Mouse (Mus musculus): ENCODE data around the gene Fam19a5. TPM values are rescaled to one million over a fixed set of nuclear protein-coding genes. Genes with fewer than 3 reads are reported as not detected.

Fam19a5 gene
- total RNA-seq, 4 experiments from 2014 or later = 2.4 to 4.3 (median 3.1) TPM

DNA sequence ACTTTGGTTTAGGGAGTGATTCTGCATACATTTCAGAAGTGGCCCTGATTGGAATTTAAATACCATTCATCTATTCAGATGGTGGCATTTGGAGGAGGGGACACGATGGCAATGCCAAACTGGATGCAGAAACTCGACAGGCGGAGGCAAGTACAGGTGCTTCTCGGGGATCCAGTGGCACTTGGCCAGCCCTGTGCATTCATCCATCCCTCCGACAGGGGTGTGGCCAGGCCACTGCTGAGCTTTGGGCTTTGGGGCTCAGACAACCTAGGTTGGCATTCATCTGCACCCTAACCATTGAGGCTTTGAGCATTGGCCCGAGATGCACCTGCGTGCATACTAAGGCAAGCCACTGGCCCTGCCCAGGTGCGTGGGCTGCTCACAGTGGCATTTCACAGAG, 52.6 kb downstream of the Fam19a5 start:
- no peak for DNase-seq (ENCODE audit: low spot score in 2 of 2)

DNA sequence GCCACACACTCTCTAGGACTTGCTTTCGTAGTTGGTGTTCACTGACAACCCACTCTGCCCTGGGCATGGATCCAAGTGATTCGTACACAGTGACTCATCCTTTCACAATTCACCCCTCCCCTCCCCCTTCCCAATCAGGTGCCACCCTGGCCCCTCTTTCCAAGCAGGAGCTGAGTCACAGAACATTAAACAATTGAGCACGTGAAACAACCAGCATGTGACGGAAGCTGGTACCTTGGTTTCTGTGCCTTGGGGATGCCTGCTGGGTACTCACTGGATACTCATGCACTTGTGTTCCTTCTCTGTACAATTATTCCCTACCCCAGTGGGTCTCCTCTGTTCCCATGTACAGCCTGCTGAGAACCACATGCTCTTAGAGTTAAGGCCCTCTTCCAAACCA, 53.0 kb downstream of the Fam19a5 start:
- no peak for DNase-seq (ENCODE audit: low spot score in 2 of 2)

DNA sequence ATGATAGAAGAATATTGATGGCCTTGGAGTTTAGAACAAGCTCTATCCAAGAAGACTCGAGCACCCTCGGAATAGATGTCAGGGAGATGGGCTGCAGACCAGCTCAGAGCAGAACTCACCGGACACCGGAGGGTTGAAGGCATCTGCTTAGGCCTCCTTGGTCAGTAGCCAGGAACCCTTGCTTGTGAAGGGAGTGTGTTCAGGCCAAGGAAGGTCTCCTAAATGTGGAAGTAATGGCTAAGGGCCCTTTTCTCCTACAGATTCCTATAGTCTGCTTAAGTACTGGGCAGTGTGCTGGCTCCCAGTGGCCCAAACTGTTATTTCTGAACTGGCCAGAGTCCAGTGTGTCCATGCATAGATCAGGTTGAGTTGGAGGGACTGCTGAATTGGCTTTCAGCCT, 53.7 kb downstream of the Fam19a5 start:
- DNase-seq (ENCODE audit: low spot score in 2 of 2) = no peak

DNA sequence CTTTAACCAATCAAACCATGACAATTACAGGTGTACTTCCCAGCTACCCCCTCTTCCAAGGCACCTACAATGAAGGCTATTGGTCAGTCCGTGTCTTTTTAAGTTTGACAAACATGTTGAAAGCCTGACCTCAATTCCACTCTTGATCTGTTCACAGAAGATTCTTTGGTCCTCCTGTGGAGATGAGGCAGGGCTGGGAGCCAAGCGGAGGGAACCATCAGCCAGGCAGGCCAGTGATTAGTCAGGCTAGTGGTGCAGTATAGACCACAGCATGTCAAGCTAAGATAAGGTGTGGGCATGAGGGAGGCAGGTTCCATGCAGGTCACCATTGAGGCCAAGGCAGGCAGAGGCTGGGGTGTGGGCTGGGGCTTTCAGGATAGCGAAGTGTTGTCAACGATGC, 54.5 kb downstream of the Fam19a5 start:
- DNase-seq (ENCODE audit: low spot score in 2 of 2) = no peak

DNA sequence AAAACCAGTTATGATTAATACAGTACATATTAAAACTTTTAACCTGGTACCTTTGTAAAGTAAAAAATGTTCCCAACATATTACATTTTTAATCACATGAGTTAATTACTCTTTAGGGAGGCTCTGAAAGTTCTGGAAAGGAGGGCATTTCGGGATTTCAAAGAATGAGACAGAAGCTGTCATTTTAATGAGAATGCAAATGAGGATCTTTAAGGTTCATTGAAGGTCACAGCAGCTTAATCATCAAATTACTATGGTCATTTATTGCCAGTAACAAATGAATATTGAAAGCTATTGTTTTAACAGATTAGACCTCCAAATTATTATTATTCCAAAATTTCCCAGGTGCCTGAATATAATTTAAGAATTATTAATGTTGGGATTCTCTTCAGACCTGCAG, 59.2 kb downstream of the Fam19a5 start:
- no peak for DNase-seq (ENCODE audit: low spot score in 2 of 2)

DNA sequence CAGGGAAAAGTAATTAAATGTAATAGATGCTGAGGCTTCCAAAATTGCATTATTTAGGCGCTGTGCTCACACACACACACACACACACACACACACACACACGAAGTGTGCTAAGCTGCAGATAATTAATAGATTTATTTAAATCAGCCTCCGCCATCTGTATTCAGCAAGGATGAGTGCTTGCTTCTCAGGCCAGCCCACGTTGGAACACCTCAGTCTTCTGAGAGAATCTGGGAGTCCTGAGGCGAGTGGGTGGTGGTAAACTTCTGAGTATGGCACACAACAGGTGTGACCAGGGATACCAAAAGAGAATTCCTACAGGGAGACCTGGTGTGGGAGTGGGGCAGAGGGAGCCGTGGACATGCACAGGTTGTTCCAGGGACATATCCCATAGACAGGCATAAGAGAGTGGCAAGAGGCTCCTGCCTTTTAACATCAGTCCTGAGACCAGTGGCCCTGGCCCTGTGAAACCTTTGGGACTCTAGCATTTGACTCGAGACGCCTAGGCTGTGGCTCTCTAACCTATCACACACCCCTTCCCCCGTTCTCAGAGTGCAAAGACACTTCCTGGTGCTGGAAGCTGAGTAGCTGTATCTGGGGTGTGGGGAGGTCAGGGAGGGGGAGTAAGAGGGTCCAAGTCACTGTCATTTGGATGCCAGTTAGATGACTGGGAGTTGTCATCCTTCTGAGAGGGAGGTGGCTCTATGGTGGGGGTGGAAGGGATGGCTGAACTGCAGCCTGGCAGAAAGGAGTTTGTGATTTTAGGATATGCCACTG, 61.6 kb downstream of the Fam19a5 start:
- no peak for DNase-seq (ENCODE audit: low spot score in 2 of 2)

DNA sequence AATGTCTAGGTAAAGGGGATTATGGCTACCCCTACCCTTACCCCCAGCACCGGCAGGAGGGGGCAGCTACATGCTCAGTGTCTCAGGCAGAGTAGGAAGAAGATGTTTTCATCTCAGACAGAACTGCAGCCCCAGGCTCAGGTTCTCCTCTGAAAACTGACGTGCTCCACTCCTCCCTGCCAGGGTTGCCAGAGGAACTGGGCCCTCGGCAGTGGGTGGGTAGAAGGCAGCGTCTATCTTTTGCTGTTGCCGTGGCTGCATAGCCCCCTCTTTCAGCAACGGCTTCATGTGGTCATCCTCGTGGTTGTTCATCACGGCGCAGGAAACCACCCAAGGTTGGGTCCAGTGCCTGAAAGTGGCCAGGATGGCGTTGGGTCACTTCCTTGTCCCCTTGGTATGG, 62.6 kb downstream of the Fam19a5 start:
- DNase-seq (ENCODE audit: low spot score in 2 of 2) = no peak

DNA sequence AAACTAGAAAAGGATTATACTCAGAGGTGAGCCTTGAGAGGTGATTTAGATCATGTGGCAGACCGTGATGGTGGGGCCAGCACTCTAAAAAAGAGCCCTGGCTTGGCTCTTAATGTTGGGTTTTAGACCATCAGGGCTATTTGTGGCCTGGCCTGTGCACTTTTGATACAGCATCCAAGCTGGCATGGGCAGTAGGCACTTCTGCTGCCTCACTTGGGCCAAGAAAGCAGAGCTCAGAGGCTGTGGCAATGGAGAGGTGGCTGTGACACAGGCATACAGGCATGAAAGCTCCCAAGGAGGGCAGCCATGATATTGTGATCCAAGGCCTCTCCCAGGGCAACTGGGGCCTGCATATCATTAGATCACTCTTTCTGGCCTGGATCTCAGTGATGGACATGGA, 65.1 kb downstream of the Fam19a5 start:
- no peak for DNase-seq (ENCODE audit: low spot score in 2 of 2)

DNA sequence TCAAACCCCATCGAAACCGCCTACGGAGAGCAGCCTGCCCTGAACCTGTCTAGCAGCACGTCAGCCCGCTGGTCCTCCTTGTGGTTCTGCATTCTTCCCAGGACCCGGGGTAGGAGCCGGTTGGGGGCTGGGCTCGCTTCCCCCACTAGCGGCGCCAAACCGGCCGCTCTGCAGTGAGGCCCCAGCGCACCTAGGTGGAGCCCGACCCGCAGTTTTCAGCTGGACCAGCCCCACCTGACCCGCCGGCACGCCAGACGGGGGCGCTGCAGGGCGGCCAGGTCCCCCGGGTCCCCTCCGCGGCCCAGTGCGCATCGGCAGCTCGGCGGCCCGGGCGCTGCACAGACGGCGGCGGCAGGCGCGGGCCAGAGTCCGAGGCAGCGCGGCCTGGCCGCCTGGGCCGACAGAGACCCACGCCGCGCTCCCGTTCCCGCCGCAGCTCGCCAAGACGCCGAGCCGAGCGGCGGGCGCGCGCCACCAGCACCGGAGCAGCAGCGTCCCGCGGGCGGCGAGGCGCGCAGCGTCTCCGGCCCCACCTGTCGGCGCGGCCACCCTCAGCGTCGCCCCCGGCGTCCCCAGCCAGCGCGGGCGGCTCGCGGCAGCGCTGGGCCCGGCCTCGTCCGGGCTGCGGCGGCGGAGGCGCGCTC, 80.0 kb downstream of the Fam19a5 start:
- DNase-seq (ENCODE audit: low spot score in 2 of 2) = peak; percentile 66 to 70

DNA sequence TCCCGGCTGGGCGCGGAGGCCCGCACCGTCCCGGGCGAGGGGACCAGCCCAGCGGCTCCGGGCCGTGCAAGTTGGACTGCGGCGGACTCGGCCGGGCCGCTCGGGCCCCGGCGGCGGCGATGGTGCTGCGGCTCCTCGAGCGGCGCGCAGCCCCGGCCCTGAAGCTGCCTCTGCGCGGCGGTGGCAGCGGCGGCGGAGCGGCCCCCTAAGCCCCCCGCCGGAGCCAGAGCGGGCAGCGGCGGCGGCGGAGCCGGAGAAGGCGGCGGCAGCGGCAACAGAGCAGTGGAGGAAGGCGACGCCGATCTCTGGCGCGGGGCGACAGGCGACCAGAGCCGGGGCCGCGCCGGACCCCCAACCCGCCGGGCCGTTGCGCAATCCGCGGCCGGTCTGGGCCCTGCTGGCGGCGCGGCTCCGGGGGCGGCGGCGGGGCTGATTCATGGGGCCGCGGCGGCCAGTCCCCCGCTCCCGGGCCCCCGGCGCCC, 80.6 kb downstream of the Fam19a5 start:
- DNase-seq (ENCODE audit: low spot score in 2 of 2) = no peak

DNA sequence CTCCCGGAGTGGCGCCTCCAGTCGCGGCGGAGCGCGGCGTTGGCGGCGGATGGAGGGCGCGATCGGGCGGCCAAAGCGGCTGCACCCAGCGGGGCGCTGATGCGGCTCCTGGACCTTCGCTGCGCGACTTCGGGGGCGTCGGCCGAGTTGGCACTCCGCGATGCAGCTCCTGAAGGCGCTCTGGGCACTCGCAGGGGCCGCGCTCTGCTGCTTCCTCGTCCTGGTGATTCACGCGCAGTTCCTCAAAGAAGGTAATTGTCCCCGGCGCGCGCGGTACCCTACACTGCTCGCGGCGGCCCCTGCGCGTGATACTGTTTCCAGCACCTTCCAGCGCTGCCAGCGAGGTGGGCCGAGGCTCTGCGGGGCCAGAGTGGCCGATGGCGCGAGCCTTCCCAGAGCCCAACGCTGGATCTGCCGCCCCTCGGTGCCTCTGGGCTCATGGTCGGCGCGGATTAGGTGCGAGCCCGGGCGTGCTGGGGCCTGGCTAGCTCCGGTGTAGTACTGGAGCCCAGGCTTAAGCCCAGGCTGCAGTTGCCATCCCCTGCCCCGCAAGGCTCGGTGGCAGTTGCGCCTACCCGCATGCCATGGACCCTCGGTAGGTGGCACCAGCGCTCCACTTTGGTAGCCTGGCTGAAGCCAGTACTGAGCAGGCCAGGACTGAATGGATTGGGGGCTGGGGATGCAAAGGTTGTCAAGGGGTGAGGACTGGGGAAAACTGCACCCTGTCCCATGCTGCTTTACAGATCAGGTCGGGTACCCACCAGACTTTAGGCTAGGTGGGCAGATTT, 81.3 kb downstream of the Fam19a5 start:
- peak; percentile 53 to 59 for DNase-seq (ENCODE audit: low spot score in 2 of 2)

DNA sequence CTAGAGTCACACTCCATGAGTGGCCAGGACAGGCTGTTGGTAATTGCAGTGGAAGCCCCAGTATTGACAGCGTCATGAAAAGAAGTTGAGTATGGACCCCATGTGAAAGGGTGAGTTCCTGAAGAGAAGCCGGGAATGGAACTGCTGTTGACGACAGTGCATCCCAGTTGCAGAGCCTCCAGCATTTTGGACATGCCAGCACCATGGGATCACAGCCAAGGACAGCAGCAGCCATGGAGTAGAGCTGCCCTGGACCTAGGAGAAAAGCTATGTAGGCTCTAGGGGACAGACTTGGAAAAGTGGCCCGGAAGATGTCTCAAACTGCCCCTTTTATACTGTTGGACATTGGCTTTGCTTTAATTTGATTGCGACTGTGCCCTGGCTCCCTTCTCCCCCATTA, 91.2 kb downstream of the Fam19a5 start:
- no peak for DNase-seq (ENCODE audit: low spot score in 2 of 2)

DNA sequence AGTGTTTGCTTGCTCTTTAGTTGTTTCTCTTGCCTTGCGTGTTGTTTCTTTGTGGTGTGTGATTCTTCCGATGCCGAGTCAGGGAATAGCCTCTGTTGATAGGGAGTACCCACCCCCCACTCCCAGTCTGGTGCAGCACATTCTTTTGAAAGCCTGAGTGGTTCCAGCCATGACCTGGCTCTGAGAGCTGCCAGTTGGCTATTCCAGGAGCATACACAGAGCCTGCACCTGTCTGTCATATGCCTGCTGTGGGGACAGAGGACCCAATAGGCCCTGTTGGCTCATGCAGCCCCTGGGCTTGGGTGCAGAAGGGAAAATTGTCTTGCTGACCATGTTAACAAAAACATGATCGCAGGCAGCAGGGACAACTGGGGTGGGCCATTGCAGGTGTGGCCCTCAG, 92.3 kb downstream of the Fam19a5 start:
- no peak for DNase-seq (ENCODE audit: low spot score in 2 of 2)

DNA sequence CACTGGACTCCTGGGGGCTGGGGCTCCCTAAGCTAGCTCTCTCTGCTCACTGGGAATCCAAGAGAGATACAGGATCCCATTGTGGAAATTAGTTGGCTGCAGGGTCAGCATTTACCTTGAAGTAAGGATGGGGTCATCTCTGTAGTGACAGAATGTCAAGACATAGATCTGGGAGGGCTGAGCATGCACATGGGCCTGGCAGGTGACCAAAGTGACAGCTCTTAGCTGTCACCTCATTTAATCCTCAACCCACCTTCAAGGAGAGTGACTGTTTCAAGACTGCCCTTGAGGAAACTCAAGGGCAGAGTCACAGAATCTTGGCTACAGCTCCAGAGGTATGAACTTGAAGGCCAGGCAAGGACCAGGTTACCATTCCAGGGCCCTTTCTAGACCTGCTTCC, 93.1 kb downstream of the Fam19a5 start:
- no peak for DNase-seq (ENCODE audit: low spot score in 2 of 2)

DNA sequence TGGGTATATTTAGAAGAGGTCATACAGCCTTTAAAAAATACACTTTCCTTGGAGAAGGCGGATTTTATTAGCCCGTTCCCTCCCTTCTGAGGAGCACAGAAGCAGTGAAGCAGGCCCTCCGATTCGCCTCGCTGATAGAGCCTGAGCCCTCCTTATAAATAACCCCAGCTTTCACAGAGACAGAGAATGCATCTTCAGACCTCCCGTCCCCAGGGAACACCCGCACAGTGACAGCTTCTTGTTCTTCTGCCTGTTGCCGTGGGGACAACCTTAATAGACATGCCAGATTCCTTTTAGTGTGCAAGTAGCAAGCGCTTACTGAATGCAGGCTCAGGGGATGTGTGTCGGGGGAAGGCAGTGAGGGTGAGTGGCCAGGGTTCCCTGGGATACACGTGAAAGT, 94.2 kb downstream of the Fam19a5 start:
- DNase-seq (ENCODE audit: low spot score in 2 of 2) = no peak

DNA sequence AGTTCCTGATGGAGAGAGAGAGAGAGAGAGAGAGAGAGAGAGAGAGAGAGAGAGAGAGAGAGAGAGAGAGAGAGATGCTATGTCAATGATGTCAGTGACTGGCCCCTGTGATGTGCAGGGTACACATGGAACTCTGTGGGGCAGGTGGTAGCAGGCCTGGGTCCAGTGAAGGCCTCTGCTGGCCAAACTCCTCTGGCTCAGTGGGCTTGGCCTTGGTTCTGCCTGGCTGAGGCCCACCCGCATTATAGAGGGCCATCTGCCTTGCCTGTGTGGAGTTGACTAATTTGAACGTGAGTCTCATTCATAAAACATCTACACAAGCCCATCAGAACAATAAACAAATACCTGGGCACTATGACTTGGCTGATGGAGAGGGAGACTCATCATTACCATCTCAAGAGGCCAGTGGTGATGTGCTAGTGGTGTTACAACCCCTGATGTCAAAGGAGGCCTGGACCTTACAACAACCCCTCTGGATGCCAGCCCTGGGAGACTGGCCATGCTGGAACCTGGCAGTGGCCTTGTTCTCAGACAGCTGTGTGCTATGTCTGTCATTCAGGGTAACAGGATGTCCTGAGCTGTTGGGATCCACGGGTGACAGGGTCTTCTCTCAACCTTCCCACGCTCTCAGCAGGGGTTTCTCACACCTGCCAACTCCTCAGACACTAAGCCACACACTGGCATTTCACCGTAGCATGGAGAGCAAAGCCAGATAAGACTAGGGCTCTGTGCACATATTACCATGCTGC, 102.4 kb downstream of the Fam19a5 start:
- no peak for DNase-seq (ENCODE audit: low spot score in 2 of 2)

DNA sequence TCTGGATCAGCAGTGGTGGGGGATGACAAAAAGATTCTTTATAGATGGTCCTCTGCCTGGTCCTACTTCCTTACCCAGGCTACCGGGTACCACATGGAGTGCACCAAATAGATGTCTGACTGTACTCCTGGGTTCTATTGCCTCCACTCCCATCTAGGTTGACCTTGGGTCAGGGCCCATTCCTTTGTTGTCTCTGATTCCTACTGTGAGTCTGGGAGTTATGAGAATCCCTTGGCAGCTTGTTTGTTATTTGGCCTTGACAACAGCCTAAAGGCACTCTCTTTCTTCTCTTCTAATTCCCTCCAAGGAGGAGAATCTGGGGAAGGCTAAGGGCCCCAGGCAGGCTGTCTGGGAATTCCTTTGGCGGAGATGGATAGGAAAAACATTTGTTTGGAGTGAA, 105.6 kb downstream of the Fam19a5 start:
- no peak for DNase-seq (ENCODE audit: low spot score in 2 of 2)

DNA sequence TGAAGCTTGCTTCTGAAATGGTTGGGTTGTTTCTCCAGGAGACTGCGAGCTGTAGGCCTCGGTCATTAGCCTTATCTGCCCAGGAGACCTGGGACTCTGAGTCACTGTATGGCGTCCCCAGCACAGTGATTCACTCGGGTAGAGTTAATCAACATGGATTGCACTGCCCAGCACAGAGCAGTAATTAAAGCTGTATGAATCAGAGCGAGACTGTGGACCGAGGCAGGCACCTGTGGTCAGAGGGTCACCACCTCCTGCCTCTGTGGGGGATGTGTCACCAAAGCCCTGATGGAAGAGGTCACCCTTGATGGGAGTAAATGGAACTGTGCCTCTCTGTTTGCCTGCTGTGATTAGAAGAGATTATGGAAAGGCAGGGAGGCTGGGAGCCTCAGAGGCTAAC, 110.5 kb downstream of the Fam19a5 start:
- DNase-seq (ENCODE audit: low spot score in 2 of 2) = no peak

DNA sequence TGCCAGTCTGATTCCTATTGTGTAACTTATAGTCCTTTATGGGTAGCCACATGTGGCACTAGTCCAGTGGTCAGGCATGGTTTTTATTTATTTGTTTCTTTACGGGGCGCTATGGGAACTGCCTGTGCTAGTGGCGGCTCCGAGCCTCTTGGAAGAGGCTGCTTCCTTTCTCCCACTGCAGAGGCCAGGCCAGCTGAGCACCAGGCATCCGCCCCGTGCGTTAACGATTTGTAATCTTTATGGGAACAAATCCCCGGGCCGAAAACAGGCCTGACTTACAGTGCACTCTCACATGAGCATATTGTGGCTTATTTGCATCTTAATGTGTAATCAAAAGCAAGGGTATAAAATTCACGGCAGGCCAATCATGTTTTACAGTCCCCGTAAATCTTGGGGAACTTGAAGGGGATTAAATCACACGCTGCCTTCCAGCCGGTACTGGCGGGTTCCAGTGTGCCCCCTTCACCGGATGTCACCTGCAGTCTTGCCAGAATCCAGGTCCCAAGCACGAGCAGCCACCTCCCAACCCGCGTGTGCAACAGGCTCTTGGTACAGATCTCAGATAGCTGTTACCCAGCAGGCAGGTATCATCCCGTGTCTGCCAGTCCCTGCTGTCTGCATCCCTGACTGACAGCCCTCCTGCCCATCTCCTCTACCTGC, 112.5 kb downstream of the Fam19a5 start:
- no peak for DNase-seq (ENCODE audit: low spot score in 2 of 2)

DNA sequence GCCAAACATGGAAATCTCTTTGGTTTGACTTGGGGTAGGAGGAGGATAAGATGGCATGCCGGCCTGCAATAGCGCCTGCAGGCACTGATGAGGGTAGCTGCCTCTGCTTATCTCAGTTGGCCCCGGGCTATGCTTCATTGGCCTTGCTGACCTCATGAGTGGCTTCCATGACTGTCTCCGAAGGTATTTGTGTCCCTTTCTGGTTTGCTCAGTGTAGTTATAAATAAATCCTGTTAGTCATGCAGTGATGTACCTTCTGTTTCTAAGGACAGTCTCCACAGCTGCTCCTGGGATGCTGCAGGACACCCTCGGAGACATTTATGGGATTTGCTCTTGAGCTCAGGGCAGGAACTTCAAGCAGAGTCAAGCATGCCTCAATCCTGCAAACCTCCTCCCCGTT, 115.6 kb downstream of the Fam19a5 start:
- DNase-seq (ENCODE audit: low spot score in 2 of 2) = no peak

DNA sequence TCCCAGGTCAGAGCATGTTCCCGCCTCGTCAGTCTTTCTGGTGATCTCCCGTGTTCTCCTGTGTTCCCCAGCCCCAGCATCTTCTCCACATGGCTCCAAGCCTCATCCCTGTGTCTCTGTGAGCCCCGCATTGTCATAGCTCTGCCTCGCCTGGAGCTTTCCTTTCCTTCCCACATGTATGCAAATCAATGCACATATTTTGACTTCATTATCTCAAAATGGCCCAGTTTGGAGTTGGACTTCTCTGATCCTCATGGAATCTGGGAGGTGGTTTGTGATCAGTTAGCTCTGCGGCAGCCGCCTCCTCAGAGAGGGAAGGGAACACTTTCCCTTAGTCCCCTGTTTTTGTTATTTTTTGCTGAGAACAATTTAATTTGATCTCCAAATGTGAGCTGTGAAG, 117.9 kb downstream of the Fam19a5 start:
- no peak for DNase-seq (ENCODE audit: low spot score in 2 of 2)
